Mouse (Mus musculus): ENCODE measurements around the gene Rbm18. TPM values are rescaled to one million over a fixed set of nuclear protein-coding genes. Genes with fewer than 3 reads are reported as not detected.

Gene Rbm18
- total RNA-seq, 1 experiment, result 22.1 TPM

DNA sequence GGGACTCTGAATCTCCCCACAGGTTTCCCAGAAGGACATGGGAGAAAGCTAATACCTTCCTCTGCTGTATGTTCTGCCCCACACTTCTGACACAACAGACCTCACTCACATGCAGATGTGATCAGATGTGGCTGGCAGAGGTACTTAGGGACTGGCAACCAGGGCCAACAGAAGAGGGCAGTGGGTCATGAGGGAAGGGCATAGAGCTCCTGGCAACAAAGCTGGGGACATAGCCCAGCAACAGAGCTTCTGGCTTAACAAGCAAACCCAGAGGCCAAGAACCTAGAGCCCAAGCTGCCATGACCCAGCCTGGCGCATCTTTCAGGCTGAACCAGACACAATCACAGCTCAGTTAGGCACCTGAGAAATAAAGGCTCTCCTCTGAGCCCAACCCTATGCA, 51.5 kb downstream of the Rbm18 start:
- Histone ChIP-seq H3K36me3 (ENCODE audit: control insufficient read depth, insufficient read depth, low read length, poor library complexity, severe bottlenecking) (no peaks in the 10 kb centered on the region), H3K4me1 (ENCODE audit: control insufficient read depth in 2 of 2, insufficient read depth in 2 of 2, low read length in 2 of 2, poor library complexity in 1 of 2) (no peaks in the 10 kb centered on the region), H3K27ac (ENCODE audit: insufficient read depth, low read depth, low read length, poor library complexity, severe bottlenecking) (no peak overlapping the region), H3K9ac (ENCODE audit: insufficient read depth, low read depth, low read length, poor library complexity, severe bottlenecking) (no peak overlapping the region), H3K9me3 (ENCODE audit: control insufficient read depth, insufficient read depth, low read depth, low read length) (no peaks in the 10 kb centered on the region), H3K4me3 (ENCODE audit: insufficient read depth in 1 of 2, low read depth in 1 of 2, low read length in 2 of 2, poor library complexity in 1 of 2, severe bottlenecking in 1 of 2) (no peak overlapping the region)
- TF ChIP-seq ZNF384 (IDR thresholded peaks at IDR 0.05; ENCODE audit: low read depth, low read length) (no peak), MAFK (IDR thresholded peaks at IDR 0.05; ENCODE audit: insufficient read depth, low read depth, low read length) (no peak)
- in situ Hi-C loops (cut with MboI; ENCODE audit: low sequenced_read_pairs in 2 of 2, unreplicated experiment in 2 of 2), result no loop called here
- no peak for DNase-seq (ENCODE audit: low read depth, low spot score)

DNA sequence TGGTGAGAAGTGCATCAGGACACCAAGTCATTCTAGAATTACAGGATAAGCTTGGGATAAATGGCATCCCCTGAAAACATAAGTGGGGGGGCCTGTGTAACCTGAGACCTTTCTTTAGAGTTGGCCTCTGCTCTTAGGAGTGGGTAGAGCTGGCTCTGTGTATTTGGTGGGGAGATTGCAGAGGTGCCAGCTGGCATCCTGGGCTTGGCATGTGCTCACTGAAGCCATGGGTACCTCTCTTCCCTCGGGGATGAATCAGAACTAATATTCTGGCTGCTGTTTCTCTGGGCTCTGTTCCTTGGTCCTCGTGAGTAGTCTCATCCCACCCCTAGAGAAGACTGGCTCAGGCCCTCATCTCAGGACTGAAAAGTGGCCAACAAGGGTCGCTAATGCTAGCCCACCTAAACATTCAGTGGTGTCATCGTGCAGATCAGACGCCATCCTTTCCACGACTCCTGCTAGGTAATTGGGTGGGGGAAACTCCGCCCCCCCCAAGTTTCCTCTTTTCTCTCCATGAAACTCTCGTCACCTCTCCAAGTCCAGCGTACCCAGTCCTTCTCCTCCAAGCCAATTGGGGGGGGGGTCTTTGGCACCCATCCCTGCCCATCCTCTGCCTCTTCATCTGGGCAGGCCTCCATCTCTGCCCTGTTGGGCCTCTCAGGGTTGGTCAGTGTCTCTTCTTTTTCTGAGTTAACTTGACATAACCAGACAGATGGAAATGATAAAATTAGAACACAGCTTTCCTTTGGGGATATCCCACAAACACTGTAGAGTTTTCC, 53.6 kb downstream of the Rbm18 start:
- Histone ChIP-seq H3K9me3 (ENCODE audit: control insufficient read depth, insufficient read depth, low read depth, low read length) (no peaks in the 10 kb centered on the region), H3K4me1 (ENCODE audit: control insufficient read depth in 2 of 2, insufficient read depth in 2 of 2, low read length in 2 of 2, poor library complexity in 1 of 2) (no peaks in the 10 kb centered on the region), H3K27ac (ENCODE audit: insufficient read depth, low read depth, low read length, poor library complexity, severe bottlenecking) (no peak overlapping the region), H3K36me3 (ENCODE audit: control insufficient read depth, insufficient read depth, low read length, poor library complexity, severe bottlenecking) (no peaks in the 10 kb centered on the region), H3K9ac (ENCODE audit: insufficient read depth, low read depth, low read length, poor library complexity, severe bottlenecking) (no peak overlapping the region), H3K4me3 (ENCODE audit: insufficient read depth in 1 of 2, low read depth in 1 of 2, low read length in 2 of 2, poor library complexity in 1 of 2, severe bottlenecking in 1 of 2) (no peak overlapping the region)
- in situ Hi-C loops (cut with MboI; ENCODE audit: low sequenced_read_pairs in 2 of 2, unreplicated experiment in 2 of 2), result no loop called here
- TF ChIP-seq HCFC1 (IDR thresholded peaks at IDR 0.05; ENCODE audit: borderline replicate concordance, insufficient read depth, low read length) (no peak), ZNF384 (IDR thresholded peaks at IDR 0.05; ENCODE audit: low read depth, low read length) (no peak), ZC3H11A (IDR thresholded peaks at IDR 0.05; ENCODE audit: borderline replicate concordance, low read depth, low read length) (no peak)
- DNase-seq (ENCODE audit: low read depth, low spot score), result no peak

DNA sequence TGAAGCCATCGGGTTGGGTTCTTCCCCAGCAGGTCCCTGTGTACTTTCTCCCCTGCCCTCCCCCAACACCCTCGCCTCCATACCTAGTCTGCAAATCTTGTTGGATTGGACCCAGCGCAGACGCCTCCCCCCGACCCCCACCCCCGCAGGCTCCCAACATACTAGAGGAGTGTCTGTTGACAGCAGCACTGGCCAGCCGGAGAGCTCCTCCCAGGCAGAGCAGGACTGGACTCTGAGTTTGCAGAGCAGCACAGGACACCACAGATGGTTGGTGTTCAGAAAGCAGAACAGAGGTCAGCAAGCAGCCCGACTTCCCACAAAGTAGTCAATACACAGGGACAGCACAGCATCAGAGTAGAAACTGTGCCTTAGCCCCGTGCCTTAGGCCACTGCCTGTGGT, 55.1 kb downstream of the Rbm18 start:
- TF ChIP-seq CHD2 (IDR thresholded peaks at IDR 0.05; ENCODE audit: low read depth, low read length) (no peak), ZNF384 (IDR thresholded peaks at IDR 0.05; ENCODE audit: low read depth, low read length) (no peak), HCFC1 (IDR thresholded peaks at IDR 0.05; ENCODE audit: borderline replicate concordance, insufficient read depth, low read length) (no peak), MAFK (IDR thresholded peaks at IDR 0.05; ENCODE audit: insufficient read depth, low read depth, low read length) (no peak), ZC3H11A (IDR thresholded peaks at IDR 0.05; ENCODE audit: borderline replicate concordance, low read depth, low read length) (no peak)
- Histone ChIP-seq H3K36me3 (ENCODE audit: control insufficient read depth, insufficient read depth, low read length, poor library complexity, severe bottlenecking) (no peaks in the 10 kb centered on the region), H3K9ac (ENCODE audit: insufficient read depth, low read depth, low read length, poor library complexity, severe bottlenecking) (no peak overlapping the region), H3K4me3 (ENCODE audit: insufficient read depth in 1 of 2, low read depth in 1 of 2, low read length in 2 of 2, poor library complexity in 1 of 2, severe bottlenecking in 1 of 2) (no peak overlapping the region), H3K9me3 (ENCODE audit: control insufficient read depth, insufficient read depth, low read depth, low read length) (no peaks in the 10 kb centered on the region), H3K4me1 (ENCODE audit: control insufficient read depth in 2 of 2, insufficient read depth in 2 of 2, low read length in 2 of 2, poor library complexity in 1 of 2) (no peaks in the 10 kb centered on the region), H3K27ac (ENCODE audit: insufficient read depth, low read depth, low read length, poor library complexity, severe bottlenecking) (no peak overlapping the region)
- no peak for DNase-seq (ENCODE audit: low read depth, low spot score)
- in situ Hi-C loops (cut with MboI; ENCODE audit: low sequenced_read_pairs in 2 of 2, unreplicated experiment in 2 of 2), result no loop called here

DNA sequence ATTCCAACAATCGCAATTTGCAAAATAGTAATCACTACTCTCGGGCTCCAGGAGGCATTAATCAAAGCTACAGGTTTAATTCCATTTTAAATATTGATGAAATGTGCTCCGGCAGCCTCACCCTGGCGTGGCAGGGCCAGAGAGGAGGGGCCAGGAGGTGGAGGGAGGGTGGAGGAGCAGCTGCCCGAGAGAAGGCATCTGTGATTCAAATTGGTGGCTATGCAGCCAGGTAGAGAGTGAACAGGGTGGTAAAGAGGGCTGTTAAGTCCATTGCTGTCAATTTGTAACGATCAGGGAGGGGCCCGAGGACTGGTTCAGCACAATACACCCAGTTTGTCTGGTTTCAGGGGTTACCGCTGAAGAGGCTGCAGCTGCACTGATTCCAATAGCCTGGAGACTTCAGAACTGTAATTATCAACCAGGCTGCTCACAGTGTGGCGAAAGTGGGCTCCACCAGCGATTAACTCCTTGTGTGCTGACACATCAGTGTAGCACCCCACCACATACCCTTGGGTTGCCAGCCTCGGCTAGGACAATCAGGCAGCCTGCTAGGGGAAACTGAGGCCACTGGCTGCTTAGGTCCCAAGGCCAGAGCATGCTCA, 59.3 kb downstream of the Rbm18 start:
- DNase-seq (ENCODE audit: low read depth, low spot score), result no peak
- Histone ChIP-seq H3K27ac (ENCODE audit: insufficient read depth, low read depth, low read length, poor library complexity, severe bottlenecking) (no peak overlapping the region), H3K36me3 (ENCODE audit: control insufficient read depth, insufficient read depth, low read length, poor library complexity, severe bottlenecking) (no peaks in the 10 kb centered on the region), H3K4me1 (ENCODE audit: control insufficient read depth in 2 of 2, insufficient read depth in 2 of 2, low read length in 2 of 2, poor library complexity in 1 of 2) (no peaks in the 10 kb centered on the region), H3K9me3 (ENCODE audit: control insufficient read depth, insufficient read depth, low read depth, low read length) (no peaks in the 10 kb centered on the region), H3K4me3 (ENCODE audit: insufficient read depth in 1 of 2, low read depth in 1 of 2, low read length in 2 of 2, poor library complexity in 1 of 2, severe bottlenecking in 1 of 2) (no peak overlapping the region), H3K9ac (ENCODE audit: insufficient read depth, low read depth, low read length, poor library complexity, severe bottlenecking) (no peak overlapping the region)
- no peak for TF ChIP-seq MAFK (IDR thresholded peaks at IDR 0.05; ENCODE audit: insufficient read depth, low read depth, low read length)
- TF ChIP-seq ZC3H11A (IDR thresholded peaks at IDR 0.05; ENCODE audit: borderline replicate concordance, low read depth, low read length), result no peak
- no peak for TF ChIP-seq HCFC1 (IDR thresholded peaks at IDR 0.05; ENCODE audit: borderline replicate concordance, insufficient read depth, low read length)
- no peak for TF ChIP-seq ZNF384 (IDR thresholded peaks at IDR 0.05; ENCODE audit: low read depth, low read length)
- no peak for TF ChIP-seq CHD2 (IDR thresholded peaks at IDR 0.05; ENCODE audit: low read depth, low read length)
- in situ Hi-C loops (cut with MboI; ENCODE audit: low sequenced_read_pairs in 2 of 2, unreplicated experiment in 2 of 2), result no loop called here
